Mouse (Mus musculus): Measurements from ENCODE around the gene Gm3099. TPM values are rescaled to one million over a fixed set of nuclear protein-coding genes. Genes with fewer than 3 reads are reported as not detected.

Gm3099 gene
- polyA plus RNA-seq (2015; fragmentation: Illumina TruSeq; extraction: RNeasy Lipid Tissue Mini Kit (QIAGEN cat#74804); ENCODE audit: insufficient read depth, low read depth, low replicate concordance) = not detected

GRCm38 (mm10) chr14:3998094-3998493 lies at the start of gene Gm3099:
Gm3099 (plus strand) TSS chr14:3998394.

GRCm38 (mm10) chr14:3963247-3963646 lies 34.9 kb upstream of the Gm3099 start, which contains the start of gene Gm3095:
Gm3095 (plus strand) TSS chr14:3963547.

DNA sequence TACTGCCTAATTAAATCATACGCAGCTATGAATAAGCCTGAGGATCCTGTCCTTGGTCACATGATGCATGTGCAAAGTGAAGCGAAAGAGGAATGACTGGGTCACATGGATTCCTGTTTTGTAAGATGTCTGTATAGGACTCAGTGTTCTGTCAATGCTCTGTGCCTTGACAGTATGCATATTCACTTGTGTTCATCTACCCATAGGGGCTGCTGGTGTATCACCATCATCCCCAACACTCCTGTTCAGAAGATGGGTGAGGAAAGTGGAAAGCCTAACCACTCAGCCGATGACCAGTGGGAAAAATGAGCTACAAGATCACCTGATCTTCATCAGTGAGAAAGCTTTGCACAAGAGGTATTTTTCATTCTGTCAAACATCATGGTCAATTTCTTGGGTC lies 25.4 kb downstream of the Gm3099 start, which contains the start of gene Gm5796:
TSS of gene Gm5796 (plus strand) at position 301 of the 400 bp plus-strand sequence.

Other genes starting within 250 kb of the Gm3099 start
- gene Gm3002, start 188.3 kb upstream of the Gm3099 start, polyA plus RNA-seq (2015; fragmentation: Illumina TruSeq; extraction: RNeasy Lipid Tissue Mini Kit (QIAGEN cat#74804); ENCODE audit: insufficient read depth, low read depth, low replicate concordance) = not detected
- not detected for gene Gm3033, start 152.1 kb upstream of the Gm3099 start, polyA plus RNA-seq (2015; fragmentation: Illumina TruSeq; extraction: RNeasy Lipid Tissue Mini Kit (QIAGEN cat#74804); ENCODE audit: insufficient read depth, low read depth, low replicate concordance)
- gene Gm2916, start 114.2 kb upstream of the Gm3099 start, polyA plus RNA-seq (2015; fragmentation: Illumina TruSeq; extraction: RNeasy Lipid Tissue Mini Kit (QIAGEN cat#74804); ENCODE audit: insufficient read depth, low read depth, low replicate concordance) = not detected
- not detected for gene Gm3029, start 66.6 kb upstream of the Gm3099 start, polyA plus RNA-seq (2015; fragmentation: Illumina TruSeq; extraction: RNeasy Lipid Tissue Mini Kit (QIAGEN cat#74804); ENCODE audit: insufficient read depth, low read depth, low replicate concordance)
- gene Gm3095, start 34.8 kb upstream of the Gm3099 start, polyA plus RNA-seq (2015; fragmentation: Illumina TruSeq; extraction: RNeasy Lipid Tissue Mini Kit (QIAGEN cat#74804); ENCODE audit: insufficient read depth, low read depth, low replicate concordance) = not detected
- gene Gm5796, start 25.5 kb downstream of the Gm3099 start, polyA plus RNA-seq (2015; fragmentation: Illumina TruSeq; extraction: RNeasy Lipid Tissue Mini Kit (QIAGEN cat#74804); ENCODE audit: insufficient read depth, low read depth, low replicate concordance) = not detected
- gene Gm3115, start 85.7 kb downstream of the Gm3099 start, polyA plus RNA-seq (2015; fragmentation: Illumina TruSeq; extraction: RNeasy Lipid Tissue Mini Kit (QIAGEN cat#74804); ENCODE audit: insufficient read depth, low read depth, low replicate concordance) = not detected
- gene Gm8108, start 112.1 kb downstream of the Gm3099 start, polyA plus RNA-seq (2015; fragmentation: Illumina TruSeq; extraction: RNeasy Lipid Tissue Mini Kit (QIAGEN cat#74804); ENCODE audit: insufficient read depth, low read depth, low replicate concordance) = not detected
- gene Gm3127, start 166.6 kb downstream of the Gm3099 start, polyA plus RNA-seq (2015; fragmentation: Illumina TruSeq; extraction: RNeasy Lipid Tissue Mini Kit (QIAGEN cat#74804); ENCODE audit: insufficient read depth, low read depth, low replicate concordance) = not detected
- gene Gm2974, start 184.2 kb downstream of the Gm3099 start, polyA plus RNA-seq (2015; fragmentation: Illumina TruSeq; extraction: RNeasy Lipid Tissue Mini Kit (QIAGEN cat#74804); ENCODE audit: insufficient read depth, low read depth, low replicate concordance) = not detected